Mouse (Mus musculus): ENCODE results near the gene Tcfl5. TPM values are rescaled to one million over a fixed set of nuclear protein-coding genes. Genes with fewer than 3 reads are reported as not detected.
A peak's percentile ranks its signal among the peaks of the same experiment; 100 is the strongest.

Tcfl5 gene
- polyA plus RNA-seq, 1 experiment from 2014 or later = 0.07 TPM

DNA sequence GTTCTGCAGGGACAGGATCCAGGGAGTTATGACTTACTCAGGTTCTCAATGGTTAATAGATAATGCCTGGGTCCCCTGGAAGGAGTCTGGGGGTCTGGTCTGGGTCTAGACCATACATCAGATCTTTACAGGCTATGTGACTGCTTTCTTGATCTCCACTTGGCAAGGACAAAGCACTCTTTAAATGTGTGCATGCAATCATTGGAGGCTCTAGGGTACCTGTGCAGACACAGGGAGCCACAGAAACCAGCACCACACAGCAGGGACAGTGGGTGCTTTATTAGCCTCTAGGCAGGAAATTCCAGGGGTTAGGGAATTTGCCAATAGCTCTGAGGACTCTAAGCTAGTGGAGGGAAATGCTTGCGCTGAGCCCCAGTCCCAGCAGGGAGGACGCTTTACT, 30.6 kb downstream of the Tcfl5 start:
- no peak overlapping the region for H3K9ac ChIP-seq (ENCODE audit: low read depth, low read length)
- 45% methylated on average over 2 of the region's 2 CpGs for WGBS (ENCODE audit: insufficient replicate concordance)
- H3K27ac ChIP-seq (ENCODE audit: low read length) = no peak overlapping the region
- no peaks in the 10 kb centered on the region for H3K36me3 ChIP-seq (ENCODE audit: control insufficient read depth, insufficient read depth)
- no peak for ATAC-seq (ENCODE audit: low read depth)
- no peaks in the 10 kb centered on the region for H3K27me3 ChIP-seq (ENCODE audit: control insufficient read depth, insufficient read depth, low read depth, low read length)
- H3K9me3 ChIP-seq (replicated peaks; ENCODE audit: control insufficient read depth, low read length) = no peaks in the 10 kb centered on the region
- H3K4me2 ChIP-seq (ENCODE audit: low read depth, low read length) = no peak overlapping the region
- no peaks in the 10 kb centered on the region for H3K4me1 ChIP-seq (ENCODE audit: control insufficient read depth, low read depth, low read length)
- H3K4me3 ChIP-seq (ENCODE audit: low read depth, low read length) = no peak overlapping the region

DNA sequence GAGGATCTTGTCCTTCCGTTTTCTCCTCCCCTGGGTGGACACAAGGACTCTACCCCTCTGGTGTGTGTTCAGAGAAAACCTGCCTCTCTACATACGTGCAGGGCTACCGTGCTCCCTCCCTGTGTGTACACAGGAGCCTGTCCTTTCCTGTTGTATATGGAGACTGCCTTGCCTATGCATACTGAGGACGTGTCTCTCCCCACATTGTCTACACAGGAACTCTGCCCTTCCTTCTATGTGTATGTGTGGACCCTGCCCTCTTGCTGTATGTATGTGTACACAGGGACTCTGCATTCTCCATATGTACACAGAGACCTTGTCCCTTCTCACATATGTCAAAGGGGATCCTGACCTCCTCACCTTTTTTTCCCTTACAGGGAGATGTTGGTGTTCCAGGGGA, 32.2 kb downstream of the Tcfl5 start:
- H3K27ac ChIP-seq (ENCODE audit: low read length) = peak overlapping the region; percentile 64
- WGBS (ENCODE audit: insufficient replicate concordance) = 46% methylated on average over 4 of the region's 4 CpGs
- no peak overlapping the region for H3K9ac ChIP-seq (ENCODE audit: low read depth, low read length)
- no peaks in the 10 kb centered on the region for H3K36me3 ChIP-seq (ENCODE audit: control insufficient read depth, insufficient read depth)
- H3K4me3 ChIP-seq (ENCODE audit: low read depth, low read length) = no peak overlapping the region
- H3K4me2 ChIP-seq (ENCODE audit: low read depth, low read length) = no peak overlapping the region
- no peaks in the 10 kb centered on the region for H3K4me1 ChIP-seq (ENCODE audit: control insufficient read depth, low read depth, low read length)
- H3K27me3 ChIP-seq (ENCODE audit: control insufficient read depth, insufficient read depth, low read depth, low read length) = no peaks in the 10 kb centered on the region
- peak; percentile 86 for ATAC-seq (ENCODE audit: low read depth)
- no peaks in the 10 kb centered on the region for H3K9me3 ChIP-seq (replicated peaks; ENCODE audit: control insufficient read depth, low read length)

DNA sequence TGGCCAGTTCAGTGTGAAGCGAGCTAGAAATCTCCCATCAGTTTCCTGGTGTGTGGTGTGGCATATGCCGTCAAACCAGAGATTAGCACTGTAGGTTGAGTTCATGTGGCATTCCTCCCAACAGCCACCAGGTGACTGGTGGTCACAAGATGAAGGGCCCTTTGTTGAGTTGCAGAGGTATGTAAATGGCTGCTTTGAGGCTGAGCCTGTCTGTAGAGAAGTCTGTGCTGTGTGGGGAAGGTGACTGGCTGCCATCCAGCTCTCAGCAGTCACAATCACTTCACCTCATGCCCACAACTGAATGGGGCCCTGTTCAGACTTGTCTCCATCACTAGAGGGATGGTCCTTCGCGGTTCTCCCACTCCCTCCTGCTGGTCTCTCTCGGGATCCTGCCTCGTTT, 37.7 kb downstream of the Tcfl5 start:
- H3K9me3 ChIP-seq (replicated peaks; ENCODE audit: control insufficient read depth, low read length) = no peaks in the 10 kb centered on the region
- no peaks in the 10 kb centered on the region for H3K36me3 ChIP-seq (ENCODE audit: control insufficient read depth, insufficient read depth)
- no peak for ATAC-seq (ENCODE audit: low read depth)
- no peaks in the 10 kb centered on the region for H3K4me1 ChIP-seq (ENCODE audit: control insufficient read depth, low read depth, low read length)
- H3K27ac ChIP-seq (ENCODE audit: low read length) = no peak overlapping the region
- H3K4me3 ChIP-seq (ENCODE audit: low read depth, low read length) = no peak overlapping the region
- WGBS (ENCODE audit: insufficient replicate concordance) = 61% methylated on average over 6 of the region's 6 CpGs
- no peak overlapping the region for H3K4me2 ChIP-seq (ENCODE audit: low read depth, low read length)
- H3K9ac ChIP-seq (ENCODE audit: low read depth, low read length) = no peak overlapping the region
- no peaks in the 10 kb centered on the region; the same call in 1 of the 2 replicates for H3K27me3 ChIP-seq (ENCODE audit: control insufficient read depth, insufficient read depth, low read depth, low read length)

DNA sequence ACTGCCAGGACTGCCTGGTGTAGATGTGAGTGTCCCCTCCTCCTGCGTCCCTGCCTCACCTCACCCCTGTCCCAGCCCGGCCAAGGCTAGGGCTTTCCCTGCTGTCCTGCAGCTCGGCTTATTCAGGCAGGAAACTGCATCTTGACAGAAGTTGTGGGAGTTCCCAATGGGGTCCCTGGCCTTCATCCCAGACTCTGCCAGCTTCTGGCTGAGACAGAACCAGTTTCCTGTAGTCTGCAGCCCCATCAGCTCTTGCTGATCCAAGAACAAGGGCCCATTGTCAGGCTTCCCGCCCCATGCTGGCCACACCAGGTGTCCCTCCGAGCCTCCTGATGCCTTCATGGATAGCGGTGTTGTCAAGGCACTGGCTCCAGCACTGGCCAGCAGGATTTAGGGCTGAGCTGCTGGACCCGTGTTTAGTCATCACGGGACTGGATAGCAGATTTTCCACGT, 41.9 kb downstream of the Tcfl5 start:
- H3K9ac ChIP-seq (ENCODE audit: low read depth, low read length) = no peak overlapping the region
- no peak overlapping the region for H3K27ac ChIP-seq (ENCODE audit: low read length)
- no peaks in the 10 kb centered on the region for H3K9me3 ChIP-seq (replicated peaks; ENCODE audit: control insufficient read depth, low read length)
- H3K4me2 ChIP-seq (ENCODE audit: low read depth, low read length) = no peak overlapping the region
- ATAC-seq (ENCODE audit: low read depth) = no peak
- WGBS (ENCODE audit: insufficient replicate concordance) = 30% methylated on average over 9 of the region's 9 CpGs
- H3K4me1 ChIP-seq (ENCODE audit: control insufficient read depth, low read depth, low read length) = no peaks in the 10 kb centered on the region
- H3K27me3 ChIP-seq (ENCODE audit: control insufficient read depth, insufficient read depth, low read depth, low read length) = peaks cover 26% of the 10 kb centered on the region
- H3K36me3 ChIP-seq (ENCODE audit: control insufficient read depth, insufficient read depth) = no peaks in the 10 kb centered on the region; the same call in 1 of the 2 replicates
- no peak overlapping the region for H3K4me3 ChIP-seq (ENCODE audit: low read depth, low read length)

DNA sequence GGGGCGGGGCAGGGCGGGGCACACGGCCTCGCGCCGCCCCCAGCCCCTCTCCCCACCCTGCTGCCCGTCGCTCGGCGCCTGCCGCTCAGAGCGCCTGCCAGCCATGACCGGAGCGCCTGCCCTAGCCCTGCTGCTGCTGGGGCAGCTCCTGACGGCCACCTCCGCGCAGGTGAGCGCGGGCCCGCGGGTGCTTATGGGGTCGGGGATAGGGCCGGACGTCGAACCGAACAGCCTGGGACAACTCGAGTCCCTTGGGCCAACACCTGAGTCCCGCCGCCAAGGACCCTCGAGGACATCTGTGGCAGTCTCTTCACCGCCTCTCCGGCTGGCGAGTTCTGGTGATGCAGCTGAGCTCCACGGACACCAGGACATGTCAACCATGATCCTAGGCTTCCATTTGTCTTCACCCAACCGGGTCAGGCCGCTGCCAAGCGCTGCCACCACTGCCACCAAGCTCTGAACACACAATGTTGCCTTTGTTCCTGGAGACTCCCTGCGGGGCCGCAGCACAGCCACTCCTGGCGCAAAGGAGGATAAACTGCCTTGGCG, 44.3 kb downstream of the Tcfl5 start:
- Histone ChIP-seq H3K4me2 (ENCODE audit: low read depth, low read length) (no peak overlapping the region), H3K36me3 (ENCODE audit: control insufficient read depth, insufficient read depth) (peaks cover 11% of the 10 kb centered on the region), H3K9ac (ENCODE audit: low read depth, low read length) (no peak overlapping the region; the same call in 1 of the 2 replicates), H3K9me3 (replicated peaks; ENCODE audit: control insufficient read depth, low read length) (no peaks in the 10 kb centered on the region), H3K4me3 (ENCODE audit: low read depth, low read length) (no peak overlapping the region), H3K27me3 (ENCODE audit: control insufficient read depth, insufficient read depth, low read depth, low read length) (peaks cover 26% of the 10 kb centered on the region), H3K27ac (ENCODE audit: low read length) (no peak overlapping the region), H3K4me1 (ENCODE audit: control insufficient read depth, low read depth, low read length) (no peaks in the 10 kb centered on the region)
- 6% methylated on average over 40 of the region's 41 CpGs for WGBS (ENCODE audit: insufficient replicate concordance)
- ATAC-seq (ENCODE audit: low read depth) = no peak

DNA sequence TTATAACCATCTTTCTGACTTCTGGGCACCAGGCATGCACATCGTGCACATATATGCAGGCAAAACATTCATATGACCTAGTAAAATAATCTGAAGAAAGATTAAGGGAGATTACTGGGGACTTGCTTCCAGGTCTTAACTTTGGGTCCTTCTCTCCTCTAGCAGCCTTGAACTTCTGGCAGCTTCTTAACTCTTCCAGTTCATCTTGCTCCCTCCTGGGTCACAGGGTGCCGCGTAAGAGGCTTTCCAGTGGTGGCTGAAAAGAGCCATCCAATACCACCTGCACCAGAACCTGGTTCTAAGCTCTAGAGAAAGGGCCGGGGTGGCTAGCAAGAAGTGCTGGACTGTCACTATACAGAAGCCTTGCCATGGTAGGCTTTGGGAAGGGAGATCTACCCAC, 45.0 kb downstream of the Tcfl5 start, which contains the start of gene Col9a3:
Col9a3 (plus strand) TSS at position 301 of the 400 bp plus-strand sequence.
- Histone ChIP-seq H3K4me3 (ENCODE audit: low read depth, low read length) (no peak within 1 kb of the TSS), H3K27ac (ENCODE audit: low read length) (no peak within 1 kb of the TSS), H3K9me3 (replicated peaks; ENCODE audit: control insufficient read depth, low read length) (no peaks in the 10 kb centered on the region), H3K36me3 (ENCODE audit: control insufficient read depth, insufficient read depth) (peaks cover 17% of the 10 kb centered on the region), H3K4me1 (ENCODE audit: control insufficient read depth, low read depth, low read length) (no peaks in the 10 kb centered on the region), H3K27me3 (ENCODE audit: control insufficient read depth, insufficient read depth, low read depth, low read length) (peaks cover 26% of the 10 kb centered on the region), H3K9ac (ENCODE audit: low read depth, low read length) (no peak within 1 kb of the TSS; the same call in 1 of the 2 replicates), H3K4me2 (ENCODE audit: low read depth, low read length) (no peak within 1 kb of the TSS)
- ATAC-seq (ENCODE audit: low read depth) = no peak
- WGBS (ENCODE audit: insufficient replicate concordance) = 50% methylated on average over 4 of the region's 4 CpGs

DNA sequence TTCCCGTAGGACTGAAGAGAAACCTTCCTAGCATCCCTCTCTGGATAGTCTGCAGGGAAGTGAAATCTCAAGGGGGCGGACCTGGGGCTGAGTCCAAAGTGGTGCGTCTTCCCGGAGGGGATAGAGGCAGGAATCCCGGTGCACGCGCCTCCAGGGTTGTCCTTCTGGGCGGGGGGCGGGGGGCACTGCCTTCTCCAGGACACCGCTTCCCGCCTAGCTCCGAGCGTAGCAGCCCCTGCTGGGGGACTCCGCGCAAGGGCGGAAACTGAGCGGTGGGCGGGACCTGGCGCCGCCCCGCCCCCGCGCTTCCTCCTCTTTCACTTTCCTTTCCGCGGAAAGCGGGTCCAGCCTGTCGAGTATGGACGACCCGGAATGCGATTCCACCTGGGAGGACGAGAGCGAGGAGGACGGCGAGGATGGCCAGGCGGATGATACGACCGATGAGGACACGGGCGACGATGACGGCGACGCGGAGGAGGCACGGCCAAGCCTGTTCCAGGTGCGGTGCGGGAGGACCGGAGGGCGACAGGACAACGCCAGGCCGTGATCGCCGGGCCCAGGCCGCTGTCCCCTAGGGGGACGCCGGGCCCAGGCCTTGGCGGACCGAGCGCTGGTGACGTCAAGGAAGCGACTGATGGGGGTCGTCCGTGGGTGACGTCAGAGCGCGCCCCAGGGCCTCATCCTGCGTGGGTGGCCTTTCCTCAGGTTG, 53.2 kb downstream of the Tcfl5 start, which contains the start of gene Ogfr:
Ogfr (plus strand) TSS at position 123 of the 709 bp plus-strand sequence.
- peak; percentile 87 for ATAC-seq (ENCODE audit: low read depth)
- peaks cover 5% of the 10 kb centered on the region for H3K4me1 ChIP-seq (ENCODE audit: control insufficient read depth, low read depth, low read length)
- H3K9me3 ChIP-seq (replicated peaks; ENCODE audit: control insufficient read depth, low read length) = no peaks in the 10 kb centered on the region
- under 1% methylated on average over 63 of the region's 67 CpGs for WGBS (ENCODE audit: insufficient replicate concordance)
- peak within 1 kb of the TSS; percentile 97 for H3K4me3 ChIP-seq (ENCODE audit: low read depth, low read length)
- peak within 1 kb of the TSS; percentile 63 for H3K4me2 ChIP-seq (ENCODE audit: low read depth, low read length)
- H3K9ac ChIP-seq (ENCODE audit: low read depth, low read length) = peak within 1 kb of the TSS; percentile 93
- peaks cover 28% of the 10 kb centered on the region for H3K36me3 ChIP-seq (ENCODE audit: control insufficient read depth, insufficient read depth)
- H3K27me3 ChIP-seq (ENCODE audit: control insufficient read depth, insufficient read depth, low read depth, low read length) = no peaks in the 10 kb centered on the region
- H3K27ac ChIP-seq (ENCODE audit: low read length) = peak within 1 kb of the TSS; percentile 78

DNA sequence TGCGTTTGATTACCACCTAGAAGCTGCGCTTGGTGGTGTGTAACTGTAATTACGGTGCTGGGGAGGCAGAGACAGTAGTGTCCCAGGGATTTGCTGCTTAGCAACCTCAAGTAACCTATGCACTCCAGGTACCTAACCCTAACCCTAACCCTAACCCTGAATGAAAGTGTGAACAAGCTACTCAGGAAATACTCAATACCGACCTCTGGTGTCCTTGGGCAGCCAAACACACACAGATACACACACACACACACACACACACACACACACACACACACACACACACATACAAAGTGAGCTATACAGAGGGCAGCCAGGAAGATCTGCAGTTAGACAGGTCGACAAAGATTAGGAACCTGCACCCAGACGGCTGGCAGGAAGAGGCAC, 53.8 kb downstream of the Tcfl5 start:
- peak overlapping the region; percentile 63 for H3K4me2 ChIP-seq (ENCODE audit: low read depth, low read length)
- no peaks in the 10 kb centered on the region for H3K9me3 ChIP-seq (replicated peaks; ENCODE audit: control insufficient read depth, low read length)
- H3K36me3 ChIP-seq (ENCODE audit: control insufficient read depth, insufficient read depth) = peaks cover 22% of the 10 kb centered on the region
- peaks cover 6% of the 10 kb centered on the region for H3K4me1 ChIP-seq (ENCODE audit: control insufficient read depth, low read depth, low read length)
- ATAC-seq (ENCODE audit: low read depth) = no peak
- peak overlapping the region; percentile 93 for H3K9ac ChIP-seq (ENCODE audit: low read depth, low read length)
- no peaks in the 10 kb centered on the region for H3K27me3 ChIP-seq (ENCODE audit: control insufficient read depth, insufficient read depth, low read depth, low read length)
- 39% methylated on average over 6 of the region's 6 CpGs for WGBS (ENCODE audit: insufficient replicate concordance)
- peak overlapping the region; percentile 97 for H3K4me3 ChIP-seq (ENCODE audit: low read depth, low read length)
- peak overlapping the region; percentile 78; the same call in 1 of the 2 replicates for H3K27ac ChIP-seq (ENCODE audit: low read length)

DNA sequence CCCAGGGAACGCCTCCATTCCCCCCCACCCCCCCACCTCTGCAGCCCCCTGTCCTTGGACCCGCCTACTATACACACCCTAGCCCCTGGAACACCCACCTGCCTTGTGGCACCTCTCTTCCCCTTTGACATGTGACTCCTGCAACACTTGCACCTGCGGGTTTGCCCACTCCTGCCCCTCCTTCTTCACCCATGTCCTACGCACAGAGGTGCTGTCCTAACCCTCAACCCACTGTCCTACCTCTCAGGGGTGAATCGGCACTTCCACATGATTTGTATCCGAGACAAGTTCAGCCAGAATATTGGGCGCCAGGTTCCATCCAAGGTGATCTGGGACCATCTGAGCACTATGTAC, 59.4 kb downstream of the Tcfl5 start:
- 13% methylated on average over 7 of the region's 7 CpGs for WGBS (ENCODE audit: insufficient replicate concordance)

More for the DNA sequence above, 59.4 kb downstream of the Tcfl5 start:
- peak overlapping the region; percentile 82 for H3K4me3 ChIP-seq (ENCODE audit: low read depth, low read length)
- H3K9ac ChIP-seq (ENCODE audit: low read depth, low read length) = peak overlapping the region; percentile 90
- ATAC-seq (ENCODE audit: low read depth) = peak; percentile 10; the same call in 1 of the 2 replicates
- H3K4me1 ChIP-seq (ENCODE audit: control insufficient read depth, low read depth, low read length) = peaks cover 11% of the 10 kb centered on the region
- H3K27ac ChIP-seq (ENCODE audit: low read length) = peak overlapping the region; percentile 71; the same call in 1 of the 2 replicates
- H3K4me2 ChIP-seq (ENCODE audit: low read depth, low read length) = peak overlapping the region; percentile 87
- H3K27me3 ChIP-seq (ENCODE audit: control insufficient read depth, insufficient read depth, low read depth, low read length) = no peaks in the 10 kb centered on the region
- no peaks in the 10 kb centered on the region for H3K9me3 ChIP-seq (replicated peaks; ENCODE audit: control insufficient read depth, low read length)
- 0 out of 2 replicates have a peak, but pooled peaks cover 3% of the 10 kb centered on the region for H3K36me3 ChIP-seq (ENCODE audit: control insufficient read depth, insufficient read depth)
